In genomic region chr15:93404849-93405248, GRCm38 (mm10) we compare ENCODE assay signal across 19 mouse cellular contexts. TPM values are rescaled to one million over a fixed set of nuclear protein-coding genes. Genes with fewer than 3 reads are reported as not detected.
DNase-seq lines count a peak whose midpoint lies in the region; ATAC-seq and TF ChIP-seq lines count a peak whose summit lies in the region.
"Had no signal": no experiment of that assay in that cellular context is flagged by ENCODE, and none has a peak within 500 bp of the region (broad histone marks: within the 10 kb centered on the region; RNA-seq: fewer than 3 reads in every experiment).

No protein-coding gene starts in this region.

- no peak overlapping the region for H3K9ac ChIP-seq in stomach, postnatal 0 days (ENCODE audit: low read length)
- no peak overlapping the region for H3K9ac ChIP-seq in intestine, embryonic 15.5 days
- H3K9ac ChIP-seq: embryonic facial prominence, embryonic 12.5 days; forebrain, embryonic 12.5 days had no signal

- H3K4me1 ChIP-seq in stomach, postnatal 0 days (replicated peaks; ENCODE audit: control insufficient read depth, insufficient read depth), result no peaks in the 10 kb centered on the region
- H3K4me1 ChIP-seq in intestine, embryonic 15.5 days (replicated peaks), result peaks cover 1% of the 10 kb centered on the region; the same call in 1 of the 2 replicates

- H3K27me3 ChIP-seq in stomach, postnatal 0 days (ENCODE audit: control insufficient read depth, insufficient read depth, low read length), result no peaks in the 10 kb centered on the region
- H3K27me3 ChIP-seq in intestine, embryonic 15.5 days (replicated peaks), result no peaks in the 10 kb centered on the region
- H3K27me3 ChIP-seq: embryonic facial prominence, embryonic 12.5 days; forebrain, embryonic 12.5 days had no signal

- no peak overlapping the region for H3K27ac ChIP-seq in stomach, postnatal 0 days (replicated peaks)
- H3K27ac ChIP-seq in intestine, embryonic 15.5 days, result no peak overlapping the region
- H3K27ac ChIP-seq: embryonic facial prominence, embryonic 10.5 days; embryonic facial prominence, embryonic 12.5 days; forebrain, embryonic 10.5 days; forebrain, embryonic 12.5 days had no signal

- TF ChIP-seq EP300 in stomach, postnatal 0 days (optimal IDR thresholded peaks at IDR 0.05), result no peak

- H3K9me3 ChIP-seq in stomach, postnatal 0 days (ENCODE audit: control insufficient read depth, low read length), result no peaks in the 10 kb centered on the region
- H3K9me3 ChIP-seq in intestine, embryonic 15.5 days, result no peaks in the 10 kb centered on the region
- H3K9me3 ChIP-seq: embryonic facial prominence, embryonic 10.5 days; embryonic facial prominence, embryonic 12.5 days; forebrain, embryonic 10.5 days; forebrain, embryonic 12.5 days had no signal

- no peaks in the 10 kb centered on the region for H3K36me3 ChIP-seq in stomach, postnatal 0 days (ENCODE audit: control insufficient read depth, insufficient read depth, low read length)
- H3K36me3 ChIP-seq in intestine, embryonic 15.5 days, result no peaks in the 10 kb centered on the region; the same call in 1 of the 2 replicates
- H3K36me3 ChIP-seq: forebrain, embryonic 12.5 days had no signal

- no peak for TF ChIP-seq CTCF in stomach, postnatal 0 days (IDR thresholded peaks at IDR 0.05; ENCODE audit: low read depth)

- no peak for ATAC-seq in stomach, postnatal 0 days (ENCODE audit: low FRiP score, low TSS enrichment)
- no peak for ATAC-seq in intestine, embryonic 15.5 days
- ATAC-seq: forebrain, embryonic 14.5 days; forebrain, embryonic 16.5 days had no signal

- peak; percentile 10 for DNase-seq in heart, adult 11 months
- DNase-seq in heart, postnatal 4 days, result no peak
- peak; percentile 87 for DNase-seq in gonadal fat pad, adult 2 months (ENCODE audit: low read depth)
- no peak for DNase-seq in stomach, postnatal 0 days (ENCODE audit: low spot score)
- DNase-seq: adrenal gland, adult 2 months; adrenal gland, postnatal 10 days; adrenal gland, postnatal 25 days; cerebellum, adult 11 months; cerebellum, adult 18-20 months; cerebellum, adult 8-10 months; cerebellum, adult 9-11 months; cerebellum, postnatal 14 days had no signal

- no peak overlapping the region for H3K4me2 ChIP-seq in stomach, postnatal 0 days (replicated peaks; ENCODE audit: low read depth)
- no peak overlapping the region for H3K4me2 ChIP-seq in intestine, embryonic 15.5 days (replicated peaks)
- H3K4me2 ChIP-seq: embryonic facial prominence, embryonic 12.5 days; forebrain, embryonic 12.5 days had no signal

- H3K4me3 ChIP-seq in stomach, postnatal 0 days (ENCODE audit: low read depth, low read length), result no peak overlapping the region
- H3K4me3 ChIP-seq in intestine, embryonic 15.5 days (replicated peaks), result no peak overlapping the region
- H3K4me3 ChIP-seq: embryonic facial prominence, embryonic 10.5 days; embryonic facial prominence, embryonic 12.5 days; forebrain, embryonic 10.5 days; forebrain, embryonic 12.5 days had no signal

RNA-seq across cellular contexts. Expression of gene Pphln1, which starts 6.7 kb away (rescaled TPM):
- total RNA-seq in heart, postnatal 4 days (2021), result 10 to 100 TPM; 35.1 to 36.6 TPM
- 8.2 and 10.8 TPM in 2 replicates for polyA plus RNA-seq in gonadal fat pad, adult 2 months (2012; rRNA removed)
- polyA plus RNA-seq in stomach, postnatal 0 days (2015; fragmentation: Nextera tagmentation; extraction: Ambion mirVana), result 18.2 and 19.3 TPM in 2 replicates
- 36.1 and 38.5 TPM in 2 replicates for polyA plus RNA-seq in intestine, embryonic 15.5 days (2015; fragmentation: Nextera tagmentation; extraction: Ambion mirVana)

RNA-seq across cellular contexts. Expression of gene Zcrb1, which starts 6.7 kb away (rescaled TPM):
- 10 to 100 TPM; 80.4 to 81.1 TPM for total RNA-seq in heart, postnatal 4 days (2021)
- 26.8 and 38.6 TPM in 2 replicates for polyA plus RNA-seq in gonadal fat pad, adult 2 months (2012; rRNA removed)
- polyA plus RNA-seq in stomach, postnatal 0 days (2015; fragmentation: Nextera tagmentation; extraction: Ambion mirVana), result 86.8 and 90.7 TPM in 2 replicates
- 111 and 114 TPM in 2 replicates for polyA plus RNA-seq in intestine, embryonic 15.5 days (2015; fragmentation: Nextera tagmentation; extraction: Ambion mirVana)

Comparison
In these comparisons a context has a peak if more than half of its experiments do, and no peak if none do; other contexts are left out.
1. DNase-seq: peak in heart, adult 11 months (single experiment) and gonadal fat pad, adult 2 months (single experiment); none in heart, postnatal 4 days (single experiment) and stomach, postnatal 0 days (single experiment).